Mouse (Mus musculus) MEL (cell line): ENCODE measurements around the gene Slc44a5. TPM values are rescaled to one million over a fixed set of nuclear protein-coding genes. Genes with fewer than 3 reads are reported as not detected.

Source experiments
- DNase-seq: peaks from one replicate; pipeline ENCODE4 v3.0.0; 2011; ENCODE audit warnings: low read depth, low spot score
- H3K27ac ChIP-seq: 2 replicates; pipeline ENCODE4 v1.5.1; 2012; ENCODE audit warnings: low read depth, mild to moderate bottlenecking, control low read depth, low read length, moderate library complexity; ENCODE audit not compliant: control insufficient read depth
- H3K27me3 ChIP-seq, 2 experiments: fragments of 150-350 bp in 1 of 2; sonication (generic) in 1 of 2; 2 replicates each; pipeline ENCODE4 v1.6.1; 2012; ENCODE audit warnings: low read length in 2 of 2, mild to moderate bottlenecking in 2 of 2, improper control_type of control experiment in 1 of 2, moderate library complexity in 1 of 2; ENCODE audit not compliant: insufficient read depth in 2 of 2, control insufficient read depth in 1 of 2
- H3K36me3 ChIP-seq, 2 experiments: 2 replicates each; pipeline ENCODE4 v1.6.1; 2012 to 2014; ENCODE audit warnings: low read length in 2 of 2, improper control_type of control experiment in 1 of 2, inconsistent platforms in 1 of 2, mild to moderate bottlenecking in 1 of 2; ENCODE audit not compliant: insufficient read depth in 2 of 2, control insufficient read depth in 1 of 2
- H3K4me1 ChIP-seq, 2 experiments: fragments of 150-350 bp in 1 of 2; sonication (generic) in 1 of 2; 2 replicates each; pipeline ENCODE4 v1.6.1; 2012; ENCODE audit warnings: low read length in 2 of 2, improper control_type of control experiment in 1 of 2, mild to moderate bottlenecking in 1 of 2; ENCODE audit not compliant: insufficient read depth in 2 of 2, control insufficient read depth in 1 of 2
- H3K4me3 ChIP-seq, 2 experiments: fragments of 150-350 bp in 1 of 2; sonication (generic) in 1 of 2; 2 replicates each; pipeline ENCODE4 v1.5.1; 2012; ENCODE audit warnings: low read depth in 2 of 2, low read length in 2 of 2, mild to moderate bottlenecking in 2 of 2, moderate library complexity in 2 of 2, control low read depth in 1 of 2, improper control_type of control experiment in 1 of 2; ENCODE audit not compliant: control insufficient read depth in 1 of 2, insufficient read depth in 1 of 2
- H3K79me2 ChIP-seq: 2 replicates; pipeline ENCODE4 v1.6.1; 2012; ENCODE audit warnings: mild to moderate bottlenecking, low read length, moderate library complexity; ENCODE audit not compliant: control insufficient read depth, poor library complexity, insufficient read depth
- H3K9ac ChIP-seq: 2 replicates; pipeline ENCODE4 v1.6.1; 2012; ENCODE audit warnings: low read depth, mild to moderate bottlenecking, control low read depth, low read length, moderate library complexity; ENCODE audit not compliant: control insufficient read depth, poor library complexity, severe bottlenecking
- H3K9me3 ChIP-seq: fragments of 150-350 bp; sonication (generic); replicated peaks from 2 replicates; pipeline ENCODE4 v1.6.1; 2012; ENCODE audit warnings: mild to moderate bottlenecking, low read length, improper control_type of control experiment, moderate library complexity; ENCODE audit not compliant: insufficient read depth
- BHLHE40 ChIP-seq: IDR thresholded peaks from 2 replicates; pipeline ENCODE4 v1.6.1; 2012; ENCODE audit warnings: low read depth, mild to moderate bottlenecking, inconsistent platforms, low read length, improper control_type of control experiment, borderline replicate concordance
- MAZ ChIP-seq: IDR thresholded peaks from 2 replicates; pipeline ENCODE4 v1.6.1; 2012; ENCODE audit warnings: low read depth, mild to moderate bottlenecking, inconsistent platforms, low read length, improper control_type of control experiment
- MEF2A ChIP-seq: IDR thresholded peaks from 2 replicates; pipeline ENCODE4 v1.6.1; 2014; ENCODE audit warnings: low read depth, mild to moderate bottlenecking, inconsistent platforms, low read length, improper control_type of control experiment; ENCODE audit not compliant: poor library complexity, insufficient replicate concordance, severe bottlenecking; ENCODE audit errors: extremely low read depth
- RCOR1 ChIP-seq: IDR thresholded peaks from 2 replicates; pipeline ENCODE4 v1.6.1; 2012; ENCODE audit warnings: low read depth, mild to moderate bottlenecking, inconsistent platforms, low read length, improper control_type of control experiment
- SIN3A ChIP-seq: IDR thresholded peaks from 2 replicates; pipeline ENCODE4 v1.6.1; 2012; ENCODE audit warnings: low read length, improper control_type of control experiment, inconsistent platforms
- TAL1 ChIP-seq: IDR thresholded peaks from 2 replicates; pipeline ENCODE4 v1.6.1; 2012; ENCODE audit warnings: mild to moderate bottlenecking, inconsistent platforms, low read length, moderate library complexity, mixed read lengths
- TCF12 ChIP-seq: IDR thresholded peaks from 2 replicates; pipeline ENCODE4 v1.6.1; 2014; ENCODE audit warnings: low read depth, mild to moderate bottlenecking, inconsistent platforms, low read length, improper control_type of control experiment, moderate library complexity
- USF2 ChIP-seq, 2 experiments: IDR thresholded peaks; 2 replicates each; pipeline ENCODE4 v1.6.1; 2011 to 2012; ENCODE audit warnings: improper control_type of control experiment in 2 of 2, low read length in 2 of 2, borderline replicate concordance in 1 of 2, inconsistent platforms in 1 of 2, low read depth in 1 of 2, mild to moderate bottlenecking in 1 of 2; ENCODE audit not compliant: insufficient read depth in 1 of 2
- polyA plus RNA-seq, 2 experiments: library from polyadenylated mRNA; stranded (reverse) in 1 of 2; unstranded in 1 of 2; fragments of >175 nt in 1 of 2; fragments of >200 nt in 1 of 2; gene quantifications; 2 replicates each; pipeline versions ENCODE4 v1.2.1 to v1.2.4; 2012; ENCODE audit warnings: low replicate concordance in 2 of 2, low read depth in 1 of 2; ENCODE audit not compliant: insufficient read length in 2 of 2, insufficient read depth in 1 of 2, missing spikeins in 1 of 2
- total RNA-seq: library from RNA; depleted of rRNA; stranded (reverse); fragments of 300-350 nt; gene quantifications from 2 replicates; pipeline ENCODE4 v1.2.3, GENCODE M21; 2012

The Slc44a5 gene
- total and polyA plus RNA-seq, 3 experiments: not detected

DNA sequence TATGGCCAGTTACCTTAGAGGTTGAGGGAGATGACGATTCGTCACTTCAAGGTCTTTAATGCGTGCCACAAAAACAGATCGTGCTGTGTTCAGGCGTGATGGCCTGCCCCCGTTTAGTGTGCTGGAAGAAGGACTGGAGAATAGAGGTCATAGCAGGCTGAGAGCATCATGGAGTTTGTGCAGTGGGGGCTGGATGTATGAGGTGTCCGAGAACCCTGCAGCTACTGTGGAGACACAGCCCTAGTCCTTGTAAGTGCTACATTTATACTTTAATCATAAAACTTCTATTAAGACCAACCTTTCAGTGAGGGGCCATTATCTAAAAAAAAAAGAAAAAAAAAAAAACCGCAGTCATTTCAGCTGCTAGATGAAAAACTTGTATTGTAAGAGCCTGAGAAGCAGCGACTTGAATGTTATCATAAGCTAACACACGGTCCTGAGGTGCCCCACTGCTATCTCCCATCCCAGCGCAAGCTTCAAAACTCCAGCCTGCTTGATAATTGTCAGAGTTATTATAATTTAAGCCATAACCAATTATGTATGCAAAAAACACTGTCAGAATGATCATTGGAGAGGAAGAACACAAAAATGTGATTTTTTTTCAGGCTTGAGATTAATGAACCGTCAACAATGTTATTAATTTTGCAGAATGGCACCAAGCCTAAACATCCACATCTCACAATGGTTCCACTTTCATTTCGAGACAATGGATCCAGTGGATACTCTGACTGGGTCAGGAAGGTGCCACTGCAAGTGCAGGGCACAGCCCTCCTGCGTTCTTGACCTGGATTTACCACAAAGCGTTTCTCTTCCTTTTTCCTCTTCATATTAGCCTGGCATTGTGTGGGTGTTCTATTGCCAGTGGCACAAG is 118.5 kb downstream of the Slc44a5 start (continued):
- TF ChIP-seq MEF2A (no peak), TAL1 (peak; percentile 86), SIN3A (peak; percentile 61; the same call in 1 of the 2 replicates), TCF12 (peak; percentile 96)

DNA sequence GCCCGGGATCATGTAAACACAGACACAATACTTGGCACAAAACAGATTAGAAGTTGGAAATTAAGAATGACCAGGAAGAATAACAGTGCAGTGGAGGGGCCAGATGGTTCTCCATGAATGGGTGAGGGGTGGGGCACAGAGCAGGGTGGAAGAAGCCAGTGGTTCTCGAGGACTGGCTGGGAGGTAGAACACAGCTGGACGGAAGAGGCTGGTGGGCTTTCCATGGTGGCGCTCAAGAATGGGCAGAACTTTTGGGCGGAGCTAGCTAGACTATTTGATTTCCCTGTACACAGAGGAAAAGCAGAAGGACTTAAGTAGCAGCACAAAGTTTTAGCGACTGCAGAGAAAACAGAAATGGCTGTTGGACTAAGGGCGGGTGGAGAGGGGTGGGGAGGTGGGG is 119.2 kb downstream of the Slc44a5 start:
- peaks cover 3 to 20% of the 10 kb centered on the region in 2 experiments; a peak in 3 of 4 replicates for H3K4me1 ChIP-seq
- 0 out of 2 replicates have a peak, but pooled peaks have one; percentile 69 for TF ChIP-seq MAZ
- no peak for TF ChIP-seq BHLHE40
- TF ChIP-seq, all 39 proteins: peak for 1
- no peaks in the 10 kb centered on the region for H3K79me2 ChIP-seq
- H3K36me3 ChIP-seq: peaks cover 0 to 11% of the 10 kb centered on the region in 2 experiments; a peak in 2 of 4 replicates
- no peaks in the 10 kb centered on the region; a peak in 1 of 4 replicates for H3K27me3 ChIP-seq
- peak overlapping the region; percentile 43 to 49 for H3K4me3 ChIP-seq
- peak overlapping the region; percentile 51 for H3K27ac ChIP-seq
- H3K9ac ChIP-seq: peak overlapping the region; percentile 39; the same call in 1 of the 2 replicates
- H3K9me3 ChIP-seq: no peaks in the 10 kb centered on the region
- peak; percentile 61 for DNase-seq

DNA sequence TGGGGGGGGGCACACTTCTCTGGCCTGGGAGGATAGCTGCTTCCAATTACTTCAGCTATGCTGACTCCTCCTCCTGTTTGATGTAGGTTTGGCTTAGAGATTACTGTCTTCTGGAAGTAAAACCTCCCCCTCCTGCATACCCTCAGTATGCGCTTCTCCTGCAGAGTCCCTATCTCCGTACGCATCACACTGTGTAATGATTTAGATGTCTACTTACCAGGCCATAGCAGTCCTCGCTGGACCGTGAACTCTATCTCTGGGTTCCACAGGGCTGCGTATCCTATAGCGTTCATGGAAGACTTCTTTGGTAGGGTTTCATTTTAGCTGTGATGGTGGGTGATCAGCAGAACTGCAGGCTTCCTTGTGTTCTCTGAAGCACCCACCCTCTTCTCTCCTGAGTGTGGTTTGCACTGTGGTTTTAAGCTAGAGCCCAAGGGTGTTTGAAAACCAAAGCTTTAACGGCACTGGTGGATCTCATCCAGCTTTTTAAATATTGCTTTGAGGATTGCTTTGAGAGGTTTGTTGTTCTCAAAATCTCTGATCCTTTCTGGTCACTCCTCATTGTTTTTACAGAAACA is 120.6 kb downstream of the Slc44a5 start:
- Histone ChIP-seq H3K4me3 (no peak overlapping the region), H3K27me3 (no peaks in the 10 kb centered on the region; a peak in 1 of 4 replicates), H3K4me1 (peaks cover 3 to 20% of the 10 kb centered on the region in 2 experiments; a peak in 3 of 4 replicates), H3K9ac (no peak overlapping the region), H3K9me3 (no peaks in the 10 kb centered on the region), H3K79me2 (no peaks in the 10 kb centered on the region), H3K27ac (no peak overlapping the region), H3K36me3 (peaks cover 0 to 11% of the 10 kb centered on the region in 2 experiments; a peak in 2 of 4 replicates)
- peak; percentile 19 for DNase-seq
- TF ChIP-seq USF2 (IDR thresholded peaks at IDR 0.05; ENCODE audit: borderline replicate concordance in 1 of 2, insufficient read depth in 1 of 2, low read depth in 1 of 2, low read length in 2 of 2) (no peak), RCOR1 (0 out of 2 replicates have a peak, but pooled peaks have one; percentile 11)
